Mouse (Mus musculus) liver, embryonic 11.5 days (tissue): ENCODE measurements around the gene 9330182O14Rik. TPM values are rescaled to one million over a fixed set of nuclear protein-coding genes. Genes with fewer than 3 reads are reported as not detected.

Experiments
- ATAC-seq: fragments of 200-750 bp; cut with Nextera tagmentation; replicated peaks from 2 replicates; pipeline ENCODE4 v1.8.0; 2017; ENCODE audit warnings: moderate number of reproducible peaks, mild to moderate bottlenecking, moderate TSS enrichment, moderate library complexity; ENCODE audit not compliant: low FRiP score
- DNase-seq: peaks from one replicate; pipeline ENCODE4 v3.0.0-alpha.2; 2017; ENCODE audit warnings: low spot score
- H3K27ac ChIP-seq: fragments of 300-500 bp; sonication (generic); 2 replicates; pipeline ENCODE4 v1.5.1; 2014; ENCODE audit warnings: mild to moderate bottlenecking, low read depth, low read length, control low read depth
- H3K27me3 ChIP-seq: fragments of 300-500 bp; sonication (generic); replicated peaks from 2 replicates; pipeline ENCODE4 v1.6.1; 2014; ENCODE audit warnings: low read length, mixed read lengths; ENCODE audit not compliant: control insufficient read depth, insufficient read depth
- H3K36me3 ChIP-seq: fragments of 300-500 bp; sonication (generic); 2 replicates; pipeline ENCODE4 v1.6.1; 2014; ENCODE audit warnings: mild to moderate bottlenecking, low read length, moderate library complexity, mixed read lengths; ENCODE audit not compliant: control insufficient read depth, insufficient read depth
- H3K4me1 ChIP-seq: fragments of 300-500 bp; sonication (generic); replicated peaks from 2 replicates; pipeline ENCODE4 v1.6.1; 2014; ENCODE audit warnings: low read length, mixed read lengths; ENCODE audit not compliant: control insufficient read depth, insufficient read depth
- H3K4me2 ChIP-seq: fragments of 300-500 bp; sonication (generic); 2 replicates; pipeline ENCODE4 v1.6.1; 2014; ENCODE audit warnings: mild to moderate bottlenecking, control low read depth, moderate library complexity
- H3K4me3 ChIP-seq: fragments of 300-500 bp; sonication (generic); 2 replicates; pipeline ENCODE4 v1.5.1; 2014; ENCODE audit warnings: low read depth, low read length, control low read depth
- H3K9ac ChIP-seq: fragments of 300-500 bp; sonication (generic); 2 replicates; pipeline ENCODE4 v1.6.1; 2014; ENCODE audit warnings: low read depth, low read length, control low read depth
- H3K9me3 ChIP-seq: fragments of 300-500 bp; sonication (generic); 2 replicates; pipeline ENCODE4 v1.6.1; 2016; ENCODE audit warnings: low read length, inconsistent platforms, mixed read lengths; ENCODE audit not compliant: control insufficient read depth
- WGBS: fragments of 180-500 bp; shearing (Covaris S2); extraction: QIAGEN DNeasy Blood & Tissue Kit; methylation state at CpG from one replicate; pipeline ENCODE4 v1.1.7; 2014; 5-methylcytosine and 5-hydroxymethylcytosine counted together
- polyA plus RNA-seq: library from polyadenylated mRNA; unstranded; fragments of >200 nt; fragmentation: Nextera tagmentation; extraction: Ambion mirVana; gene quantifications from 2 replicates; pipeline ENCODE4 v1.2.1, GENCODE M21; 2014

Gene 9330182O14Rik
- polyA plus RNA-seq, 1 experiment from 2014 or later, result not detected

DNA sequence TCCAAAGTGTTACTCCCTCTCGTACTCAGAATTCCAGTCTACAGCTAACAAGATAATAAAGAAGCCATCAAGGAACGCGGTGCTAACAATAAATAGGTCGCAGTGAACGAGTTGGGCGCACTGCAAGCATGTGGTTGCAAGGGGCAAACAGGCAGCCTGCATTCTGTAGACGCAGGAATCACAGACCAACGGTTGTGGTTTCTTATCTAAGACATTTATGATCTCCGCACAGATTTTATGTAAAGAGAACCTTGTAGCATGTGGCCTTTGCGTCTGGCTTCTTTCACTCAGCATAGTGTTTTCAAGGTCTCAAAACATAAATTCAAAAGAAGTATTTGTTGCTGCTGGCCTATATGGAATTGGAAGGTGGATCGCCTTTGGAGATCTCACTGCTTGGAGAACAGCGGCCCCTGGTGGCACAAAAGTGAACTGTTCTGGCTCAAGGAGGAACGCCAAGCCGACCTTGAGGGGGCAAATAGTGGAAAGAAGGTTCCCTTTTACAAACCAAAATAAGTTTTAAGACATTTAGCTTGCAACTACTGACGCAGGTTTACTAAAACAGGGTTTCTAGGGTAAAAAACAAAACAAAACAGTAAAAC, 3.2 kb upstream of the 9330182O14Rik start:
- Histone ChIP-seq H3K27me3 (no peaks in the 10 kb centered on the region; the same call in 1 of the 2 replicates), H3K9ac (no peak overlapping the region), H3K4me3 (no peak overlapping the region), H3K36me3 (no peaks in the 10 kb centered on the region), H3K9me3 (no peaks in the 10 kb centered on the region), H3K4me2 (no peak overlapping the region), H3K27ac (no peak overlapping the region), H3K4me1 (no peaks in the 10 kb centered on the region)
- DNase-seq (peak; percentile 65), ATAC-seq (no peak)
- WGBS, result 19% methylated on average over 15 of the region's 15 CpGs

DNA sequence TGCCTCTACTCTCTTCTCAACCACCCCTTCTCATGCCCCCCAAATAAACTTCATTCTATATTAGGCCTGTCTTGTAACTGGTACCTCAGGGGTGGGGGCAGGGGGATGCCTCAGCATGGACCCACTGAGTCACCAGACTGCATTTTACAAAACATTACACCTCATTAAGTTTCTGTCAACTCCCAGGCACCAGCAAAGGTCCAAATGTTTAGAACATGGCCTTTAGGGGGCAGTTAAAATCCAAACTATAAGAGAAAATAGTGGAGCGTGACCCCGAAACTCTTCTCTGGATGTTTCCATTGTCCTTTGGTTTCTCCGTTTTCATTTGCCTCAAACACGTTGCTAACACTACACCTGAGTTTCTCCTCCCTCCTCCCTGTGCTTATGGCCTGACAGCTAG, 1.8 kb upstream of the 9330182O14Rik start:
- no peak for DNase-seq
- Histone ChIP-seq H3K36me3 (no peaks in the 10 kb centered on the region), H3K4me1 (no peaks in the 10 kb centered on the region), H3K27me3 (no peaks in the 10 kb centered on the region; the same call in 1 of the 2 replicates), H3K27ac (no peak overlapping the region), H3K9ac (no peak overlapping the region), H3K4me2 (no peak overlapping the region), H3K9me3 (no peaks in the 10 kb centered on the region), H3K4me3 (no peak overlapping the region)
- 80% methylated on average over 4 of the region's 4 CpGs for WGBS
- ATAC-seq, result no peak

DNA sequence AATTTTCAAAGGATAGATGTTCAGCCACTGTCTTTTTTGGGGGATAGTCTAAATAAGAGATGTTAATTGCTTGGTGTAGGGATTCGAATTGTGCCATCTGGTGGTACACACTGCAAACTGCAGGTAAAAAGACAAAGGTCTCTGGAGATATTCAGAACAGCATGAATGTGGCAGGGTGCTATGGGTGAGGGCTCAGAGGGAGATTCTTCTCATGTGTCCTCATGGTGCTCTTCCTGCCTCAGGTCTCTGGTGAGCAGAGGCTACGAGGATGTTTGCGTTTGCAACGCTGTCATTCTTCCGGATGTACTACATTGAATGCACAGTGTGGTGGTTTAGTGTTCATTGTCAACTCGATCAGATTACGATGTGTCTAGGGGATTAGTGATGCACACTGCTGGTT, 10.1 kb downstream of the 9330182O14Rik start:
- no peak for DNase-seq

DNA sequence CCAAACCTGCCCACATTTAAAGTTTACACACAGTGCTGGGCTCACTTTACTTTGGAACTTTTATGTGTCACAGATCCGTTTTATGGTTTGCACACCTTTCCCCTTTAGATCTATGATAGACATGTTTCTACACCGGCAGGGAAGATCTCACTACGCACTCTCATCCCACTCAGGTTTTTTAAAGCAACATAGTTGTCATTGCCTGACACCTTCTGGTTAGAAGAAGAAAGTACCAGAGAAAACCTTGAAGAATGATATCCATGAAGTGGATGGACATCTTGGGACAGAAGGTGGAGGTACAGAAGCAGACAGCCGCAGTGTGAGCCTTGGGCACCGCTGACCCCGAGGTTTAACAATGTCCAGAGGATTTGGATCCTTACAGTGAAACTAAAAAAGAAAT, 23.5 kb downstream of the 9330182O14Rik start:
- ATAC-seq, result no peak
- Histone ChIP-seq H3K9me3 (no peaks in the 10 kb centered on the region), H3K4me1 (no peaks in the 10 kb centered on the region), H3K4me2 (no peak overlapping the region), H3K27me3 (no peaks in the 10 kb centered on the region), H3K27ac (no peak overlapping the region), H3K36me3 (no peaks in the 10 kb centered on the region), H3K4me3 (no peak overlapping the region), H3K9ac (no peak overlapping the region)
- 85% methylated on average over 6 of the region's 6 CpGs for WGBS
- no peak for DNase-seq

More for the DNA sequence above, 10.1 kb downstream of the 9330182O14Rik start:
- 50% methylated on average over 7 of the region's 7 CpGs for WGBS
- H3K27me3 ChIP-seq, result no peaks in the 10 kb centered on the region
- H3K27ac ChIP-seq, result no peak overlapping the region
- no peak overlapping the region for H3K4me2 ChIP-seq
- H3K36me3 ChIP-seq, result no peaks in the 10 kb centered on the region
- no peak overlapping the region for H3K9ac ChIP-seq
- H3K9me3 ChIP-seq, result no peaks in the 10 kb centered on the region
- H3K4me1 ChIP-seq, result no peaks in the 10 kb centered on the region
- no peak for ATAC-seq
- H3K4me3 ChIP-seq, result no peak overlapping the region

DNA sequence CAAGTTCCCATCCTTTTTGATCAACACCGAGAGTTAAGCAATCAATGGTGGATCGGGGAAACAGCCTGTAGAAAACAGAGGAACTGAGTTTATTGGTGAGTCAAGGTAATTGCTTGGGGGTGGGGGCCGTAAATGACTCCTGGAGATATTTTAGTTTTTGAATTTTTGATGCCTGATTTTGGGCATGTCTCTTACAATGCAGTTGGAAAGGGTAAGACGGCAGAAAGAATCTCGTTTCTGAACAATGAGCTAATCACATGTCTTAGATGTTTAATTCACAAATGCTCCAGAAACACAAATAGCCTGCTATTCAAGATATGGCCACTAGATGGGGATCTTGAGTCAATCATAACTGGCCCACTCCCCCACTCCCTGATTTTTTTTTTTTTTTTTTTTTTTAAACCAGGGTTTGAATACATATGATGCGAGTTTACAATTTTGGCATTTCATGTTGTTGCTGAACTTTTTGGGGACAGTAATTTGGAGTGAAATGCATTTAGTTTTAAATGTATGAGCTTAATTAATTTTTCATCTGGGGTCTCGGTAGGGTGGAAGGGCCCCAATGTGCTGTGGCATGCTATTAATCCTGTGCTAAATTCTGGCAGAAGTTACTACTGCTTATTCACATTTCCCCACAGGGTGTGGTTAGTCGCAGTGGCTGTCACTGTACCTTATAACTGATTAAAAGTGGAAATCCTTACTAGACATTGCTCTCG, 32.6 kb downstream of the 9330182O14Rik start:
- no peak overlapping the region for H3K4me3 ChIP-seq
- H3K4me2 ChIP-seq, result no peak overlapping the region
- H3K27ac ChIP-seq, result no peak overlapping the region
- no peaks in the 10 kb centered on the region for H3K9me3 ChIP-seq
- WGBS, result 34% methylated on average over 9 of the region's 9 CpGs
- 0 out of 2 replicates have a peak, but pooled peaks cover 2% of the 10 kb centered on the region for H3K4me1 ChIP-seq
- DNase-seq, result no peak
- no peaks in the 10 kb centered on the region for H3K27me3 ChIP-seq
- H3K36me3 ChIP-seq, result no peaks in the 10 kb centered on the region
- ATAC-seq, result no peak
- H3K9ac ChIP-seq, result no peak overlapping the region

DNA sequence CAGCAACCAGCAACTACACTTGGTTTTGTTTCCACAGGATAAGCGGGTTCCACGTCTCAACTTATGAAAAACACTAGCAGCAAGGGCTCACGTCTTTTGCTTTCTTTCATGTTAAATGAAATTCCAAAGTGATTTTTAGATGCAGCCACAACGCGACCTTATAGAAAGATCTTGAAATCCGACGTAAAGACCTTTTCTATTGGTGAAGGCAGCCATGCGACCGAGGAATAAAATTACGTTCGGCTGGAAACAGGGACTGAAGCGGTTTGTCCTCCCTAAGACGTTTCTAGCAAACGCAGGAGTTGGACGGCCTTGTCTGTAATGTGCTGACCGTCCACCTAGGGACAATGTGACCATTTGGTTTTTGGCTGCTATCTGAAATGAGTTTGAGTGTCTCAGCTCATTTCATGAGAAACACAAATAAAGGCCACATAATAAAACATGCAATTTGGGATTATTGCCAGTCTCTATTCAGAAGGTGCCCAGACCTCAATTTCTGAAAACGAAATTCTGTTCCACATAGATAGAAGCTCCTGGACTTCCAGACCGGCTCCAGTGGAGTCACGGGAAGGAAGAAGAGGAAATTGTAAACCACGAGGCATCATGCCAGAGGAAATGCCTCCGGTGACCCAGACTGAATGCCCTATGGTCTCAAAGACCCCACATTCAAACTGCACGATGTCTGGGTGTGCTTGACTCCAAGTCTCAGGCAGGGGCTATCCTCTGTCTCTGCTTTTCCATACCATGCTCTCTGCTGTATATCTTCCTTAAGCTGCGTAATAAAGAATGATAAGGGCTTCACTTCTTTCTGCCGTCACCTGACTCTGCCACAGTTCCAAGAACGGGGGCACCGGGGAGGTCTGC, 33.3 kb downstream of the 9330182O14Rik start:
- DNase-seq (no peak), ATAC-seq (no peak)
- Histone ChIP-seq H3K36me3 (no peaks in the 10 kb centered on the region), H3K4me2 (0 out of 2 replicates have a peak overlapping the region, but pooled peaks have one; percentile 2), H3K4me3 (no peak overlapping the region), H3K9me3 (no peaks in the 10 kb centered on the region), H3K9ac (no peak overlapping the region), H3K4me1 (0 out of 2 replicates have a peak, but pooled peaks cover 2% of the 10 kb centered on the region), H3K27ac (no peak overlapping the region), H3K27me3 (no peaks in the 10 kb centered on the region)
- WGBS, result 60% methylated on average over 26 of the region's 26 CpGs

DNA sequence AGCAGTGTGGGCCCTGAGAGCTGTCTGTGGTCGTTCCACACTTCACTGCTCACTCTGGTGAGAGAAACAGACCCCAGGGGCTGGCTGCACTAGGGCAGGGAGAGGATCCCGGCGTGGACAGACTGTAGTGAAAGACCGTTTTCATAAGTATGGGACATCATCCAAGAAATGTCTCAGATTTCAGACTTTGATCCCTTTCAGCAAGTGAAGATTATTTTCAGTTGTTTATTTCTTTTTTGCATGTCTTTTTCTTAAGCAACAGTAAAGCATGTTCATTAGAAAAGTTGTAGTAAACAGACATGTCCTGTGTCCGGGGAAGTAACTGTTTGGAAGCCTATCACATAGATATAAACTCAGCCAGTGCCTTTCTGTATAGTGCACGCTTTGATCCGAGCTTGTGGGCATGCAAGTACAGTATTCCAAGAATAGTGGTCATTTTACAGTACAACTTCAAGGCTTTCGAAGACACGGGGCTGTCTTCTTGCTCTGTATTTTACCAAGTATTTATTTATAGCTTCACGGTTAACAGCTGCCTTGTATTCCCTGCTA, 34.0 kb downstream of the 9330182O14Rik start:
- ATAC-seq, result no peak
- WGBS, result 62% methylated on average over 10 of the region's 10 CpGs

DNA sequence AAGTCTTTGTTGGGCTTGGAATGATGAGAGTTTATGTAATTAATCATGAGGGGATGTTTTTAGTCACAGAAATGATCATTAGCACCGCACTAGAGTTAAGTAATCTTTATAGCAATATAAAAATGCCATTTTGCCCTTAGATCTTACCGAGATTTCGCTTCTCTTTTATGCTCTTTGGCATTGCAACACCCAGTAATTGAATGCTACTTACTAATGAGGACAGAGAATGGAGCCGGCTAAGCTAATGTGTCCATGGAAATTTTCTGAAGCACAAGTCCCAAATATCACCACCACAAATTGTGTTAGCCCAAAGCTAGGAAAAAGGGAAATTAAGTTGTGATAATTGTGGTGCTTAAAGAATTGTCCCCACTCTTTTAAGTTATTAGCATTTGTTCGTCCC, 34.9 kb downstream of the 9330182O14Rik start:
- H3K27me3 ChIP-seq, result no peaks in the 10 kb centered on the region
- H3K27ac ChIP-seq, result no peak overlapping the region
- no peak for DNase-seq
- 0 out of 2 replicates have a peak, but pooled peaks cover 2% of the 10 kb centered on the region for H3K4me1 ChIP-seq
- H3K9ac ChIP-seq, result no peak overlapping the region
- no peaks in the 10 kb centered on the region for H3K36me3 ChIP-seq
- H3K4me3 ChIP-seq, result no peak overlapping the region
- H3K9me3 ChIP-seq, result no peaks in the 10 kb centered on the region
- 88% methylated on average over 5 of the region's 5 CpGs for WGBS
- no peak for ATAC-seq
- no peak overlapping the region for H3K4me2 ChIP-seq

More for the DNA sequence above, 34.0 kb downstream of the 9330182O14Rik start:
- no peak for DNase-seq
- H3K4me2 ChIP-seq, result 0 out of 2 replicates have a peak overlapping the region, but pooled peaks have one; percentile 2
- H3K27me3 ChIP-seq, result no peaks in the 10 kb centered on the region
- H3K9me3 ChIP-seq, result no peaks in the 10 kb centered on the region
- H3K36me3 ChIP-seq, result no peaks in the 10 kb centered on the region
- no peak overlapping the region for H3K9ac ChIP-seq
- no peak overlapping the region for H3K27ac ChIP-seq
- no peak overlapping the region for H3K4me3 ChIP-seq
- H3K4me1 ChIP-seq, result 0 out of 2 replicates have a peak, but pooled peaks cover 2% of the 10 kb centered on the region
